Mouse (Mus musculus) embryonic facial prominence, embryonic 12.5 days (tissue): ENCODE results near the gene Prss27. TPM values are rescaled to one million over a fixed set of nuclear protein-coding genes. Genes with fewer than 3 reads are reported as not detected.

Experiments used
- ATAC-seq: fragments of 200-750 bp; cut with Nextera tagmentation; 2 replicates; pipeline ENCODE4 v1.8.0; 2017; ENCODE audit not compliant: insufficient number of reproducible peaks, insufficient read depth, low FRiP score, low TSS enrichment
- H3K27ac ChIP-seq: fragments of 300-500 bp; sonication (generic); 2 replicates; pipeline ENCODE4 v1.5.1; 2016; ENCODE audit warnings: mild to moderate bottlenecking
- H3K27me3 ChIP-seq: fragments of 300-500 bp; sonication (generic); 2 replicates; pipeline ENCODE4 v1.6.1; 2016; ENCODE audit warnings: mild to moderate bottlenecking, moderate library complexity
- H3K36me3 ChIP-seq: fragments of 300-500 bp; sonication (generic); 2 replicates; pipeline ENCODE4 v1.6.1; 2016; ENCODE audit warnings: mild to moderate bottlenecking
- H3K4me1 ChIP-seq: fragments of 300-500 bp; sonication (generic); 2 replicates; pipeline ENCODE4 v1.6.1; 2016
- H3K4me2 ChIP-seq: fragments of 300-500 bp; sonication (generic); replicated peaks from 2 replicates; pipeline ENCODE4 v1.6.1; 2016; ENCODE audit warnings: mild to moderate bottlenecking, moderate library complexity
- H3K4me3 ChIP-seq: fragments of 300-500 bp; sonication (generic); 2 replicates; pipeline ENCODE4 v1.5.1; 2016; ENCODE audit warnings: mild to moderate bottlenecking
- H3K9ac ChIP-seq: fragments of 300-500 bp; sonication (generic); 2 replicates; pipeline ENCODE4 v1.6.1; 2016; ENCODE audit warnings: mild to moderate bottlenecking, moderate library complexity
- H3K9me3 ChIP-seq: fragments of 300-500 bp; sonication (generic); 2 replicates; pipeline ENCODE4 v1.6.1; 2016; ENCODE audit warnings: mild to moderate bottlenecking, moderate library complexity
- WGBS: fragments of 180-500 bp; shearing (Covaris S2); methylation state at CpG from one replicate; pipeline ENCODE4 v1.1.7; 2016; 5-methylcytosine and 5-hydroxymethylcytosine counted together
- polyA plus RNA-seq: library from polyadenylated mRNA; unstranded; fragments of >200 nt; fragmentation: Nextera tagmentation; extraction: Ambion mirVana; gene quantifications from 2 replicates; pipeline ENCODE4 v1.2.1, GENCODE M21; 2016

Prss27 gene
- polyA plus RNA-seq, 1 experiment from 2014 or later, result 0.22 TPM

DNA sequence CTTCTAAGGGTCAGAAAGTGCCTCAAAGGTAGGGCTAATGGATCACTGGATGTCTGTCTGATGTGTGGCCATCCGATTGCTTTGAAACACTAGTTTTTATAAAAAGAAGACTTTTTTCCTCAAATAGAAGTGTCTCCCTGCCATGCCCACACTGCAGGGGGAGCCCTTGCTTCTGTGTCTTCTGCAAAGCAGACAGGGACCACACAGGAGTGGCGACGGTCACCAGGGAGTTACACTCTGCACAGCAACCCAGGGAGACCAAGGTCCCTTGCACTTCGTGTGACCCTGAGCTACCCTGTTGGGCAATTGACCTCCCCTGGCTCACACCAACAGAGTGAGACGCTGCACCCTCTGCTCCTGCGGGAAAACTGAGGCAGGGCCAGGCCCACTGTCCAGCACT lies 990 bp upstream of the Prss27 start:
- Histone ChIP-seq H3K4me2 (no peak overlapping the region), H3K27me3 (no peaks in the 10 kb centered on the region), H3K4me3 (no peak overlapping the region), H3K9ac (no peak overlapping the region), H3K4me1 (no peaks in the 10 kb centered on the region), H3K36me3 (no peaks in the 10 kb centered on the region), H3K27ac (no peak overlapping the region), H3K9me3 (no peaks in the 10 kb centered on the region)
- WGBS, result 77% methylated on average over 6 of the region's 6 CpGs
- no peak for ATAC-seq

- no peak overlapping the region for H3K9ac ChIP-seq
- H3K36me3 ChIP-seq, result no peaks in the 10 kb centered on the region
- no peaks in the 10 kb centered on the region for H3K4me1 ChIP-seq
- no peak overlapping the region for H3K27ac ChIP-seq
- no peaks in the 10 kb centered on the region for H3K27me3 ChIP-seq
- no peak overlapping the region for H3K4me3 ChIP-seq
- H3K4me2 ChIP-seq, result no peak overlapping the region
- no peaks in the 10 kb centered on the region for H3K9me3 ChIP-seq
- WGBS, result 84% methylated on average over 13 of the region's 13 CpGs
- ATAC-seq, result no peak
These were observed 584 bp upstream of the Prss27 start for GRCm38 (mm10) chr17:24037360-24037759.

- WGBS, result 64% methylated on average over 5 of the region's 5 CpGs
- no peak overlapping the region for H3K27ac ChIP-seq
These were observed 6.5 kb downstream of the Prss27 start for GRCm38 (mm10) chr17:24044482-24044881.

GRCm38 (mm10) chr17:24045608-24046007 lies 7.7 kb downstream of the Prss27 start:
- Histone ChIP-seq H3K4me3 (no peak overlapping the region), H3K36me3 (peaks cover 37% of the 10 kb centered on the region), H3K27ac (no peak overlapping the region), H3K27me3 (no peaks in the 10 kb centered on the region), H3K4me1 (no peaks in the 10 kb centered on the region), H3K9me3 (no peaks in the 10 kb centered on the region), H3K4me2 (no peak overlapping the region), H3K9ac (no peak overlapping the region)
- ATAC-seq, result no peak
- WGBS, result 82% methylated on average over 10 of the region's 10 CpGs

More at GRCm38 (mm10) chr17:24044482-24044881, 6.5 kb downstream of the Prss27 start:
- Histone ChIP-seq H3K36me3 (peaks cover 26% of the 10 kb centered on the region), H3K27me3 (no peaks in the 10 kb centered on the region), H3K9ac (no peak overlapping the region), H3K4me3 (no peak overlapping the region), H3K4me1 (no peaks in the 10 kb centered on the region), H3K9me3 (no peaks in the 10 kb centered on the region), H3K4me2 (no peak overlapping the region)
- no peak for ATAC-seq

DNA sequence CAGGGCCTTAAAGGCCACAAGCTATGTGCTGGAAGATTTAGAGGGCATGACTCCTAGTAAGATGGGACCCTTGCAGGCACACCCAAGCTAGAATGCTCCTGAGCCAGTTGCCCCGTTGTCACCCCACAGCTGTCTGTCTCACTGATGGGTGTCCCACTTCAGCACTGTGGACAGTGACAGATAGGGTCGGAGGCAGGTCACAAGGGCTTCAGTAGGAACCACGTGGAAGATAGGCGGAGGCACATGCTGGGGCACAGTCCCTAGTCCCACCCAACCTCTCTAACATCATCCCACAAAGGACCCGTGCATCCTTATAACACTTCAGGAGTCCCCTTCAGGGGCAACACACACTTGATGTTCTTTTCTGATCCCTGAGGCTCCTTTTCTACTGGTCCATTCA lies 8.1 kb downstream of the Prss27 start:
- Histone ChIP-seq H3K9me3 (no peaks in the 10 kb centered on the region), H3K4me1 (no peaks in the 10 kb centered on the region), H3K27me3 (no peaks in the 10 kb centered on the region), H3K9ac (no peak overlapping the region), H3K36me3 (peaks cover 41% of the 10 kb centered on the region), H3K4me3 (no peak overlapping the region), H3K27ac (no peak overlapping the region), H3K4me2 (no peak overlapping the region)
- ATAC-seq, result no peak
- 39% methylated on average over 5 of the region's 5 CpGs for WGBS

- Histone ChIP-seq H3K27me3 (no peaks in the 10 kb centered on the region), H3K4me1 (no peaks in the 10 kb centered on the region), H3K4me3 (no peak overlapping the region), H3K9me3 (no peaks in the 10 kb centered on the region), H3K4me2 (no peak overlapping the region), H3K27ac (no peak overlapping the region), H3K9ac (no peak overlapping the region), H3K36me3 (peaks cover 58% of the 10 kb centered on the region)
- no peak for ATAC-seq
- WGBS, result 88% methylated on average over 5 of the region's 5 CpGs
These were observed 10.1 kb downstream of the Prss27 start for GRCm38 (mm10) chr17:24048053-24048452.

DNA sequence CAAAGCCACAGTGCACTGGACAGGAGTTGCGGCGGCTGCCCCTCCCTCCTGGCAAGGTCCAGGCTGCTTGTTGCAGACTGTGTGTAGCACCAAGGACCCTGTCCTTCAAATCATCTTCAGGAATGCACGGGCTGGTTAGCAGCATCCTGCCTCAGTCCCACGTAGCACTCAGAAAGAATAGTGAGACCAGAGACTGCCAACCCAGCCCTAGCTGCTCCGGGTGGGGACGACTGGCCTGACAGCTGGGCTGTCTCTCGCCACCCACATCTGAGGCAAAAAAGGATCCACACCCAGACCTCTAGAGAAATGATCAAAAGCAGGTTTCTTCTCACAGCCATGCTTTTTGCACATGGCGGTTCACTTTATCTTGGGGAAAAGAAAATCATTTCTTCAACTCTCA lies 11.1 kb downstream of the Prss27 start:
- Histone ChIP-seq H3K4me2 (no peak overlapping the region), H3K4me1 (no peaks in the 10 kb centered on the region), H3K9me3 (no peaks in the 10 kb centered on the region), H3K4me3 (no peak overlapping the region), H3K27me3 (no peaks in the 10 kb centered on the region), H3K27ac (no peak overlapping the region), H3K9ac (no peak overlapping the region), H3K36me3 (peaks cover 68% of the 10 kb centered on the region)
- WGBS, result 91% methylated on average over 8 of the region's 8 CpGs
- no peak for ATAC-seq

DNA sequence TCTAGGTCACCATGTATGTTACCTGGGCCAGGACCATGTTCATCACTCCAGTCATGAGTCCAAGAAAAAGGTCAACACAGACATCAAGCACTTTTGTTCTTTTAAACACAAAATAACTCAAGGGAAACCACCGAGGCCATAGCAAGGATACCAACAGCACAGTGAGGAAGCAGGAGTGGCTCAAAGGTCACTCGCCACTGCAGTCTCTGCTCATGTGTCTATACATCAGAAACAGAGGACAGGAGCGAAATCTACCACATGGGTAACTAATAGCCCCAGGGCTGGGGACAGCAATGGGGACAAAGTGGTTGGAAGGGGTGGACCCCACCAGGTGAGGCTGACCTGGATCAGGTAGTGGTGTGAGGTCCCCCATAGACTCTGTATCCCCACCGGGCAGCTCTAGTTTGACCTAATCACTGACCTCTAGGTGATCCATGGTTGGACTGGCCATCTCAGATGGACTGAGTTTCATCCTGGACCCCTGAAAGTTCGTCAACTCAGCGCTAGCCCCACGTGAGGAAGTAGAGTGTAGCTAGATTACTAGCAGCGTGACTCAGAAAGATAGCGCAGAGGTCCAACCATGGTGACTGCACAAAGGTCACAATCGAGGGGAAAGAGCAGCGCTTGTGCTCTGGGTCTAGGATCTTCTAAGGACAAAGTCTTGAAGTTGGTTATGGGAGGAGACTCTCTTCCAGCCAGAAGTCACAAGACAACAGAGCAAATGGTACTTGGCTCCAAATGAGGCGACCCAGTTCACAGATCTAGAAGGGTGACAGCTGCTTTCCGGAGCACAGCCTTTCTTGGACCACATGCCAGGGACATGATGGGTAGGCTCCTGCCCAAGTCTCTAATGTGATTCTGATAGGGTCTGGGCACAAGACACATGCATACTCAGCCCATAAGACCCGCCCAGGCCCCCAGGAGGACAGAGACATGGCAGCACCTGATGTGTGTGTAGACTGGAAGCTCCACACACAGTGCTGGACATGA lies 19.0 kb downstream of the Prss27 start:
- WGBS, result 92% methylated on average over 14 of the region's 14 CpGs
- H3K36me3 ChIP-seq, result peaks cover 90% of the 10 kb centered on the region

GRCm38 (mm10) chr17:24057730-24058245 lies 19.8 kb downstream of the Prss27 start:
- no peak overlapping the region for H3K4me3 ChIP-seq
- H3K4me1 ChIP-seq, result no peaks in the 10 kb centered on the region
- H3K4me2 ChIP-seq, result no peak overlapping the region
- H3K9me3 ChIP-seq, result no peaks in the 10 kb centered on the region
- 88% methylated on average over 5 of the region's 5 CpGs for WGBS
- ATAC-seq, result no peak
- H3K36me3 ChIP-seq, result peaks cover 82% of the 10 kb centered on the region
- no peak overlapping the region for H3K27ac ChIP-seq
- H3K9ac ChIP-seq, result no peak overlapping the region
- no peaks in the 10 kb centered on the region for H3K27me3 ChIP-seq

More for the DNA sequence above, 19.0 kb downstream of the Prss27 start:
- Histone ChIP-seq H3K9me3 (no peaks in the 10 kb centered on the region), H3K4me1 (no peaks in the 10 kb centered on the region), H3K4me2 (no peak overlapping the region), H3K4me3 (no peak overlapping the region), H3K9ac (no peak overlapping the region), H3K27me3 (no peaks in the 10 kb centered on the region), H3K27ac (no peak overlapping the region)
- no peak for ATAC-seq

- no peak overlapping the region for H3K4me3 ChIP-seq
- H3K36me3 ChIP-seq, result peaks cover 41% of the 10 kb centered on the region
- H3K4me2 ChIP-seq, result no peak overlapping the region
- no peaks in the 10 kb centered on the region for H3K4me1 ChIP-seq
- ATAC-seq, result no peak
- H3K27ac ChIP-seq, result no peak overlapping the region
- 78% methylated on average over 4 of the region's 4 CpGs for WGBS
- no peaks in the 10 kb centered on the region for H3K27me3 ChIP-seq
- H3K9ac ChIP-seq, result no peak overlapping the region
- H3K9me3 ChIP-seq, result no peaks in the 10 kb centered on the region
These were observed 24.7 kb downstream of the Prss27 start for GRCm38 (mm10) chr17:24062459-24063155.

DNA sequence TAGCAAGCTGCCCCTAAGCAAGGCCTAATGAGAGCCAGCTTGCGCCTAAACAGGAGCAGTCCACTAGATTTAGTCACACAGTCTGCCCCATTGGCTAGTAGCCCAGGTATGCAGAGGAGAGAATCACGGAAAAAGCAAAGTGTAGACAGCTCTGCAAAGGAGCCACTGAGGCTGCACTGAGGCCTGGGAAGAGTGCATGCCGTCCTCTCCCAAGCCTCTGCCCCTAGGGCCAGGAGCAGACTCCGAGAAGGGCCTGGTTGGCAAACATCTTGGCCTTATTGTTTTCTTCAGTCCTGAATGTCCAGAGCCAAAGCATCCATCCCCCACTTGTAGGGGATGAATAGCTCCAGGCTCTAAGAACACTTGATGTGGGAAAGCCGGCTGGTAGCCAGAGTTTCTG lies 30.3 kb downstream of the Prss27 start:
- 78% methylated on average over 5 of the region's 5 CpGs for WGBS
- no peak overlapping the region for H3K9ac ChIP-seq
- H3K36me3 ChIP-seq, result peaks cover 9% of the 10 kb centered on the region; the same call in 1 of the 2 replicates

More for the DNA sequence above, 30.3 kb downstream of the Prss27 start:
- H3K4me3 ChIP-seq, result no peak overlapping the region
- no peaks in the 10 kb centered on the region for H3K9me3 ChIP-seq
- H3K4me2 ChIP-seq, result no peak overlapping the region
- no peak for ATAC-seq
- no peaks in the 10 kb centered on the region for H3K27me3 ChIP-seq
- H3K27ac ChIP-seq, result no peak overlapping the region
- H3K4me1 ChIP-seq, result peaks cover 6% of the 10 kb centered on the region
